Mouse (Mus musculus): ENCODE results near the gene Kdelr2. TPM values are rescaled to one million over a fixed set of nuclear protein-coding genes. Genes with fewer than 3 reads are reported as not detected.

Gene Kdelr2
- polyA plus RNA-seq, 2 experiments: 189 to 493 TPM

GRCm38 (mm10) chr5:143360000-143360399, 43.6 kb upstream of the Kdelr2 start:
- Histone ChIP-seq H3K27ac (replicated peaks; ENCODE audit: low read depth, low read length) (no peak overlapping the region), H3K36me3 (ENCODE audit: control insufficient read depth, insufficient read depth, low read length) (no peaks in the 10 kb centered on the region), H3K4me1 (ENCODE audit: control insufficient read depth, insufficient read depth, low read length) (peaks cover 8% of the 10 kb centered on the region; the same call in 1 of the 2 replicates), H3K9me3 (ENCODE audit: control insufficient read depth, low read length) (no peaks in the 10 kb centered on the region), H3K4me2 (replicated peaks; ENCODE audit: low read depth, low read length, severe bottlenecking) (no peak overlapping the region), H3K9ac (ENCODE audit: low read depth, low read length, severe bottlenecking) (no peak overlapping the region), H3K4me3 (replicated peaks; ENCODE audit: low read length) (no peak overlapping the region), H3K27me3 (ENCODE audit: control insufficient read depth, insufficient read depth, low read length) (peaks cover 26% of the 10 kb centered on the region)
- WGBS: 54% methylated on average over 5 of the region's 5 CpGs
- ATAC-seq (ENCODE audit: low FRiP score, low read depth): no peak
- TF ChIP-seq POLR2A (IDR thresholded peaks at IDR 0.05; ENCODE audit: borderline replicate concordance, extremely low read depth, insufficient read depth, insufficient read length): no peak
- no peak for DNase-seq (ENCODE audit: low spot score)

- 46% methylated on average over 7 of the region's 7 CpGs for WGBS
- Histone ChIP-seq H3K4me2 (replicated peaks; ENCODE audit: low read depth, low read length, severe bottlenecking) (no peak overlapping the region), H3K4me3 (replicated peaks; ENCODE audit: low read length) (no peak overlapping the region), H3K4me1 (ENCODE audit: control insufficient read depth, insufficient read depth, low read length) (peaks cover 8% of the 10 kb centered on the region; the same call in 1 of the 2 replicates), H3K36me3 (ENCODE audit: control insufficient read depth, insufficient read depth, low read length) (no peaks in the 10 kb centered on the region), H3K27me3 (ENCODE audit: control insufficient read depth, insufficient read depth, low read length) (peaks cover 40% of the 10 kb centered on the region), H3K9me3 (ENCODE audit: control insufficient read depth, low read length) (no peaks in the 10 kb centered on the region), H3K9ac (ENCODE audit: low read depth, low read length, severe bottlenecking) (no peak overlapping the region), H3K27ac (replicated peaks; ENCODE audit: low read depth, low read length) (no peak overlapping the region)
- no peak for DNase-seq (ENCODE audit: low spot score)
- no peak for ATAC-seq (ENCODE audit: low FRiP score, low read depth)
- no peak for TF ChIP-seq POLR2A (IDR thresholded peaks at IDR 0.05; ENCODE audit: borderline replicate concordance, extremely low read depth, insufficient read depth, insufficient read length)
These were observed 42.2 kb upstream of the Kdelr2 start for GRCm38 (mm10) chr5:143361428-143361827.

- DNase-seq (ENCODE audit: low spot score) (peak; percentile 27), ATAC-seq (ENCODE audit: low FRiP score, low read depth) (peak; percentile 70)
- peak overlapping the region; percentile 61 for H3K9ac ChIP-seq (ENCODE audit: low read depth, low read length, severe bottlenecking)
- peak overlapping the region; percentile 94 for H3K4me2 ChIP-seq (replicated peaks; ENCODE audit: low read depth, low read length, severe bottlenecking)
- peaks cover 41% of the 10 kb centered on the region for H3K27me3 ChIP-seq (ENCODE audit: control insufficient read depth, insufficient read depth, low read length)
- H3K27ac ChIP-seq (replicated peaks; ENCODE audit: low read depth, low read length): no peak overlapping the region
- H3K9me3 ChIP-seq (ENCODE audit: control insufficient read depth, low read length): no peaks in the 10 kb centered on the region
- no peak for TF ChIP-seq POLR2A (IDR thresholded peaks at IDR 0.05; ENCODE audit: borderline replicate concordance, extremely low read depth, insufficient read depth, insufficient read length)
- under 1% methylated on average over 47 of the region's 47 CpGs for WGBS
- peak overlapping the region; percentile 43 for H3K4me3 ChIP-seq (replicated peaks; ENCODE audit: low read length)
- no peaks in the 10 kb centered on the region for H3K36me3 ChIP-seq (ENCODE audit: control insufficient read depth, insufficient read depth, low read length)
- H3K4me1 ChIP-seq (ENCODE audit: control insufficient read depth, insufficient read depth, low read length): peaks cover 8% of the 10 kb centered on the region; the same call in 1 of the 2 replicates
These were observed 39.7 kb upstream of the Kdelr2 start for GRCm38 (mm10) chr5:143363678-143364615.

- DNase-seq (ENCODE audit: low spot score): no peak
- ATAC-seq (ENCODE audit: low FRiP score, low read depth): no peak
- no peak for TF ChIP-seq POLR2A (IDR thresholded peaks at IDR 0.05; ENCODE audit: borderline replicate concordance, extremely low read depth, insufficient read depth, insufficient read length)
- Histone ChIP-seq H3K36me3 (ENCODE audit: control insufficient read depth, insufficient read depth, low read length) (no peaks in the 10 kb centered on the region), H3K27ac (replicated peaks; ENCODE audit: low read depth, low read length) (no peak overlapping the region), H3K9ac (ENCODE audit: low read depth, low read length, severe bottlenecking) (no peak overlapping the region), H3K4me1 (ENCODE audit: control insufficient read depth, insufficient read depth, low read length) (peaks cover 8% of the 10 kb centered on the region; the same call in 1 of the 2 replicates), H3K9me3 (ENCODE audit: control insufficient read depth, low read length) (no peaks in the 10 kb centered on the region), H3K4me2 (replicated peaks; ENCODE audit: low read depth, low read length, severe bottlenecking) (no peak overlapping the region), H3K4me3 (replicated peaks; ENCODE audit: low read length) (no peak overlapping the region), H3K27me3 (ENCODE audit: control insufficient read depth, insufficient read depth, low read length) (peaks cover 79% of the 10 kb centered on the region)
- 78% methylated on average over 3 of the region's 3 CpGs for WGBS
These were observed 35.7 kb upstream of the Kdelr2 start for GRCm38 (mm10) chr5:143367931-143368330.

GRCm38 (mm10) chr5:143369611-143370255, 33.9 kb upstream of the Kdelr2 start:
- H3K4me3 ChIP-seq (replicated peaks; ENCODE audit: low read length): peak overlapping the region; percentile 18
- H3K4me2 ChIP-seq (replicated peaks; ENCODE audit: low read depth, low read length, severe bottlenecking): peak overlapping the region; percentile 38
- WGBS: 2% methylated on average over 34 of the region's 36 CpGs
- H3K9ac ChIP-seq (ENCODE audit: low read depth, low read length, severe bottlenecking): no peak overlapping the region
- H3K27me3 ChIP-seq (ENCODE audit: control insufficient read depth, insufficient read depth, low read length): peaks cover 90% of the 10 kb centered on the region
- no peak for TF ChIP-seq POLR2A (IDR thresholded peaks at IDR 0.05; ENCODE audit: borderline replicate concordance, extremely low read depth, insufficient read depth, insufficient read length)
- DNase-seq (ENCODE audit: low spot score) (no peak), ATAC-seq (ENCODE audit: low FRiP score, low read depth) (no peak)
- no peaks in the 10 kb centered on the region for H3K9me3 ChIP-seq (ENCODE audit: control insufficient read depth, low read length)
- no peak overlapping the region for H3K27ac ChIP-seq (replicated peaks; ENCODE audit: low read depth, low read length)
- no peaks in the 10 kb centered on the region for H3K4me1 ChIP-seq (ENCODE audit: control insufficient read depth, insufficient read depth, low read length)
- no peaks in the 10 kb centered on the region for H3K36me3 ChIP-seq (ENCODE audit: control insufficient read depth, insufficient read depth, low read length)

All from limb, embryonic 14.5 days (tissue).